Mouse (Mus musculus) heart, embryonic 11.5 days (tissue): Measurements from ENCODE around the gene Rex1bd. TPM values are rescaled to one million over a fixed set of nuclear protein-coding genes. Genes with fewer than 3 reads are reported as not detected.

ENCODE experiments used
- ATAC-seq: fragments of 200-750 bp; cut with Nextera tagmentation; replicated peaks from 2 replicates; pipeline ENCODE4 v1.8.0; 2017; ENCODE audit warnings: moderate library complexity; ENCODE audit not compliant: insufficient number of reproducible peaks, low FRiP score, low TSS enrichment
- H3K27ac ChIP-seq: fragments of 300-500 bp; sonication (generic); 2 replicates; pipeline ENCODE4 v1.5.1; 2014; ENCODE audit warnings: mild to moderate bottlenecking, low read depth, low read length
- H3K27me3 ChIP-seq: fragments of 300-500 bp; sonication (generic); 2 replicates; pipeline ENCODE4 v1.6.1; 2014; ENCODE audit warnings: mild to moderate bottlenecking, low read length, mixed read lengths; ENCODE audit not compliant: control insufficient read depth, insufficient read depth
- H3K36me3 ChIP-seq: fragments of 300-500 bp; sonication (generic); 2 replicates; pipeline ENCODE4 v1.6.1; 2014; ENCODE audit warnings: mild to moderate bottlenecking, low read length, moderate library complexity, mixed read lengths; ENCODE audit not compliant: control insufficient read depth, insufficient read depth
- H3K4me1 ChIP-seq: fragments of 300-500 bp; sonication (generic); 2 replicates; pipeline ENCODE4 v1.6.1; 2014; ENCODE audit warnings: low read length; ENCODE audit not compliant: control insufficient read depth, insufficient read depth
- H3K4me2 ChIP-seq: fragments of 300-500 bp; sonication (generic); 2 replicates; pipeline ENCODE4 v1.6.1; 2014; ENCODE audit warnings: mild to moderate bottlenecking, moderate library complexity
- H3K4me3 ChIP-seq: fragments of 300-500 bp; sonication (generic); 2 replicates; pipeline ENCODE4 v1.5.1; 2014; ENCODE audit warnings: low read depth, low read length
- H3K9ac ChIP-seq: fragments of 300-500 bp; sonication (generic); 2 replicates; pipeline ENCODE4 v1.6.1; 2014; ENCODE audit warnings: mild to moderate bottlenecking, low read depth, low read length, moderate library complexity
- H3K9me3 ChIP-seq: fragments of 300-500 bp; sonication (generic); replicated peaks from 2 replicates; pipeline ENCODE4 v1.6.1; 2016; ENCODE audit warnings: low read length; ENCODE audit not compliant: control insufficient read depth
- WGBS: fragments of 180-500 bp; shearing (Covaris S2); extraction: QIAGEN DNeasy Blood & Tissue Kit; methylation state at CpG from one replicate; pipeline ENCODE4 v1.1.7; 2014; ENCODE audit not compliant: insufficient replicate concordance; 5-methylcytosine and 5-hydroxymethylcytosine counted together
- polyA plus RNA-seq: library from polyadenylated mRNA; unstranded; fragments of >200 nt; fragmentation: Nextera tagmentation; extraction: Ambion mirVana; gene quantifications from 2 replicates; pipeline ENCODE4 v1.2.1, GENCODE M21; 2014

Rex1bd gene
- polyA plus RNA-seq, 1 experiment from 2014 or later: 124 TPM

DNA sequence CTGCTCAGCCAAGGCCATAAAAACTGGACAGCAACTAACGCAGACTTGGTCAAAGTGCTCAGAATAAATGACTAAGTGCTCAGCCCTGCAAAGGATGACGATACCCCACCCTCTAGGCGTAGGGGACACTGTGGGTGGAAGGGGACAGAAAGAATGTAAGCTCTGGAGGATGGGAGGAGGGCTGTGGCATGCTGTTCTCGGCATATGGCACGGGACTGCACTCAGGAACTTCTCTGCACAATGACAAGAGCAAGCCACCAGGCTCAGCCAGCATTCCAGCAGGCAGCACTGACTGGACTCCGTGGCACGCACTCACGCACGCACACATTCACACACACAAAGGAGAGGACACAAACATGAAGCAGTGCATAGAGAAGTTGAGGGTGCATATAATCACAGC, 45.9 kb downstream of the Rex1bd start:
- no peak for ATAC-seq
- peaks cover 17% of the 10 kb centered on the region for H3K4me1 ChIP-seq
- WGBS: 65% methylated on average over 9 of the region's 9 CpGs
- no peak overlapping the region for H3K4me2 ChIP-seq
- H3K9ac ChIP-seq: no peak overlapping the region
- H3K27ac ChIP-seq: no peak overlapping the region
- no peaks in the 10 kb centered on the region; the same call in 1 of the 2 replicates for H3K36me3 ChIP-seq
- no peak overlapping the region for H3K4me3 ChIP-seq
- H3K27me3 ChIP-seq: no peaks in the 10 kb centered on the region
- no peaks in the 10 kb centered on the region for H3K9me3 ChIP-seq

DNA sequence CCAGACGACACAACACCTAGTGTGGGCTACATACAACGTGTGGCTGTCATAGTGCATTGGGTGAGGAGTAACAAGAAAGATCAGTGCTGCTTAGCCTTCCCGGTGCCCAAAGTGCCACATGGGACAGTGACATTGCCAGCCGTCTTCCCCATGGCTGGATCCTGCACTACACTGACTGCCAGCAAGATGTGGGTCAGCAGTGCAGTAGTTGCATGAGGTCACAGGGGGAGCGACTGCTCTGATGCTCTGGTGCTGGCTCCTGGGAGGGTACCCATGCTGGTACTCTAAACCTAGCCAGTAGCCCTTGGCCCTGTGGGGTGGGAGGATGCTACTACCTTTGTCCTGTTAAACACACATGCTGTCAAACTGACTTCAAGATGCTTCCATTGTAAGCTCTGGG, 46.4 kb downstream of the Rex1bd start:
- Histone ChIP-seq H3K27ac (no peak overlapping the region), H3K9me3 (no peaks in the 10 kb centered on the region), H3K9ac (no peak overlapping the region), H3K4me2 (no peak overlapping the region), H3K36me3 (no peaks in the 10 kb centered on the region; the same call in 1 of the 2 replicates), H3K4me3 (no peak overlapping the region), H3K4me1 (peaks cover 17% of the 10 kb centered on the region), H3K27me3 (no peaks in the 10 kb centered on the region)
- WGBS: 88% methylated on average over 5 of the region's 5 CpGs
- ATAC-seq: no peak

DNA sequence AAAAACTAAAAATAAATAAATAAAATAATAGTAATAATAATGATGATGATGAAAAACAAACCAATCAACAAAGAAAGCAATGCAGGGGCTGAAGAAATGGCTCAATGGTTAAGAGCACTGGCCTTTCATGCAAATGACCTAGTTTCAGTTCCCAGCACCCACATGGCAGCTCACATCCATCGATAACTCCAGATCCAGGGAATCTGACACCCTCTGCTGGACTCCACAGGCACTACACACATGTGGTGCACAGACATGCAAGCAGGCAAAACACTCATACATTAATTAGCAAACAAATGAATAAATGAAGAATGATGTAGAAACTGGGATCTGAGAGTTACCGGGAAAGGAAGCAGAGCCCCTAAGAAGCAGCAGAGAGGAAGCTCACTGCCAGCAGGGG, 46.9 kb downstream of the Rex1bd start:
- no peaks in the 10 kb centered on the region for H3K9me3 ChIP-seq
- ATAC-seq: no peak
- H3K36me3 ChIP-seq: no peaks in the 10 kb centered on the region; the same call in 1 of the 2 replicates
- 96% methylated on average over 2 of the region's 2 CpGs for whole genome bisulfite sequencing
- H3K4me2 ChIP-seq: no peak overlapping the region
- no peak overlapping the region for H3K27ac ChIP-seq
- H3K27me3 ChIP-seq: no peaks in the 10 kb centered on the region
- H3K9ac ChIP-seq: no peak overlapping the region
- peaks cover 18% of the 10 kb centered on the region for H3K4me1 ChIP-seq
- H3K4me3 ChIP-seq: no peak overlapping the region

DNA sequence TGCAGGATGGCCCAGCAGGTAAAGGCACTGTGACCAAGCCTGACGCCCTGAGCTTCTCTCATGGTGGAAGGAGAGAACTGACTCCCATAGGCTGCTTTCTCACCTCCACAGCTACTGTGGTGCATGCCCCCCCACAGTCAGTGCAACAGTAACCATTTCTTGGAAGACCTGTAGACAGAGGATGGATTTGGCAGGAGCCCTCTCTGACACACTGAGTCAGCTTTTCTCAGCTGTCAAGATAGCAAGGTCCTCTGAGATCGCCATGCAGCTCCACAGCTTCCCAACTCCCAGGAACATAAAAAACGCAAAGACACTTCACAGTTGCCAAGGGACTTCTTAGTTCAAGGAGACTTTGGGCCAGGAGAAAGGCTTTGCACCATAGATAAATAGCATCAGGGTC, 48.1 kb downstream of the Rex1bd start:
- H3K9me3 ChIP-seq: no peaks in the 10 kb centered on the region
- no peak overlapping the region for H3K9ac ChIP-seq
- WGBS: 76% methylated on average over 3 of the region's 3 CpGs
- H3K4me3 ChIP-seq: no peak overlapping the region
- no peak overlapping the region for H3K27ac ChIP-seq
- no peaks in the 10 kb centered on the region; the same call in 1 of the 2 replicates for H3K36me3 ChIP-seq
- no peak overlapping the region for H3K4me2 ChIP-seq
- ATAC-seq: no peak
- H3K27me3 ChIP-seq: no peaks in the 10 kb centered on the region
- peaks cover 28% of the 10 kb centered on the region for H3K4me1 ChIP-seq

DNA sequence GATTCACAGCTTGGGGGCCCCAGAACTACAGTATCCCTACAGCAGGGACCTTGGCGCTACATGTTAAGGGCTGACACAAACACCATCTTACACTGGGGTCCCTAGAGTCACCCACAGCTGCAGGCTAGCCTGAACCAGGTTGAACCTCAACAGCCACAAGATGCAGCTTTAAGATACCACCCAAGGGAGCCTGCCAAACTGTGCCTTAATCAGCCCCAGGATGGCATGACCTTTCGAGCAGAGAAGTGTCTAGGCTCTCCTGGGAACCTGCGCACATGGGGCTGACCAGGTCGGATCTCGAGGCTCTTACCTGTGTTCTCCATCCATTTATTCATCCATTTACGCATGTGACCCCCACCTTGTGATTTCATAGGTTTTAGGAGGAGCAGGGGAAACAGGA, 48.7 kb downstream of the Rex1bd start:
- Histone ChIP-seq H3K4me3 (no peak overlapping the region), H3K9me3 (no peaks in the 10 kb centered on the region), H3K27ac (no peak overlapping the region), H3K4me2 (no peak overlapping the region), H3K4me1 (peaks cover 34% of the 10 kb centered on the region), H3K27me3 (no peaks in the 10 kb centered on the region), H3K9ac (no peak overlapping the region), H3K36me3 (no peaks in the 10 kb centered on the region; the same call in 1 of the 2 replicates)
- ATAC-seq: no peak
- 80% methylated on average over 6 of the region's 6 CpGs for WGBS

DNA sequence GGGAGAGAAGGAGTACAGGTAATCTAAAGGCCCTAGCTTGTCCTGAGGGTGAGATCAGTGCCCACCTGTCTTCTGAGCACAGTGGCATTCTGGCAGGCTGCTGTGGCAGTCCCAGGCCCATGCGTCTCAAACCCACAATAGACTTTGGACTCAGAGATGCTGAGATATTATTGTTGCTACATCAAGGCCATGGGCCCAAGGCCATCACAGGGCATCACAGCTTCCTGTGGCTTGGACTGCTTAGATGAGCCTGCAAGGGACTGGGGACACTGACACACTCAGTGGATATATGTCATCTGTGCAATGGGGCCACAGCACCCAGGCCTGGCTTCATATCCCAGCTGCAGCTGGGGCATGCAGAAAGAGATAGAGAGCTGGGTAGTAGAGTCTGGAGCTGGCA, 49.6 kb downstream of the Rex1bd start:
- Histone ChIP-seq H3K9me3 (no peaks in the 10 kb centered on the region), H3K36me3 (no peaks in the 10 kb centered on the region; the same call in 1 of the 2 replicates), H3K9ac (no peak overlapping the region), H3K27ac (no peak overlapping the region), H3K4me3 (no peak overlapping the region), H3K4me2 (no peak overlapping the region), H3K4me1 (peaks cover 40% of the 10 kb centered on the region), H3K27me3 (peaks cover 2% of the 10 kb centered on the region)
- WGBS: 80% methylated on average over 1 of the region's 1 CpGs
- ATAC-seq: no peak

Other genes with a start within 250 kb of the Rex1bd start
- 25.5 and 30.0 TPM in 2 replicates for gene Homer3, start 223.9 kb downstream of the Rex1bd start, polyA plus RNA-seq
- 36.4 and 37.6 TPM in 2 replicates for gene Ddx49, start 204.3 kb downstream of the Rex1bd start, polyA plus RNA-seq
- 307 and 329 TPM in 2 replicates for gene Cope, start 204.2 kb downstream of the Rex1bd start, polyA plus RNA-seq
- gene Cers1, start 191.0 kb downstream of the Rex1bd start, polyA plus RNA-seq: 1.4 and 1.5 TPM in 2 replicates
- 1.7 and 1.9 TPM in 2 replicates for gene Gdf1, start 176.9 kb downstream of the Rex1bd start, polyA plus RNA-seq
- gene Upf1, start 153.5 kb downstream of the Rex1bd start, polyA plus RNA-seq: 14.0 and 17.2 TPM in 2 replicates
- gene Comp, start 133.2 kb downstream of the Rex1bd start, polyA plus RNA-seq: 1.1 and 2.2 TPM in 2 replicates
- 11.6 and 13.5 TPM in 2 replicates for gene Crtc1, start 67.2 kb downstream of the Rex1bd start, polyA plus RNA-seq
- 9.2 and 10.1 TPM in 2 replicates for gene Klhl26, start 29.8 kb downstream of the Rex1bd start, polyA plus RNA-seq
- gene Tmem59l, start 19.4 kb downstream of the Rex1bd start, polyA plus RNA-seq: 0.44 and 0.86 TPM in 2 replicates
- gene Crlf1, start 13.6 kb downstream of the Rex1bd start, polyA plus RNA-seq: 0.80 and 3.8 TPM in 2 replicates
- 798 and 827 TPM in 2 replicates for gene Uba52, start 4.0 kb upstream of the Rex1bd start, polyA plus RNA-seq
- 202 and 212 TPM in 2 replicates for gene Fkbp8, start 21.0 kb upstream of the Rex1bd start, polyA plus RNA-seq
- gene Kxd1, start 21.2 kb upstream of the Rex1bd start, polyA plus RNA-seq: 67.3 and 68.1 TPM in 2 replicates
- gene Ell, start 32.7 kb upstream of the Rex1bd start, polyA plus RNA-seq: 14.1 and 14.7 TPM in 2 replicates
- gene Isyna1, start 87.6 kb upstream of the Rex1bd start, polyA plus RNA-seq: 86.0 and 95.3 TPM in 2 replicates
- gene Ssbp4, start 102.1 kb upstream of the Rex1bd start, polyA plus RNA-seq: 72.5 and 78.9 TPM in 2 replicates
- gene Lrrc25, start 109.4 kb upstream of the Rex1bd start, polyA plus RNA-seq: 0.19 and 0.59 TPM in 2 replicates
- gene Gdf15, start 125.7 kb upstream of the Rex1bd start, polyA plus RNA-seq: 0.26 and 0.37 TPM in 2 replicates
- 38.9 and 41.6 TPM in 2 replicates for gene Pgpep1, start 153.6 kb upstream of the Rex1bd start, polyA plus RNA-seq
- 296 and 308 TPM in 2 replicates for gene Lsm4, start 166.5 kb upstream of the Rex1bd start, polyA plus RNA-seq
- 97.8 and 102 TPM in 2 replicates for gene Jund, start 192.2 kb upstream of the Rex1bd start, polyA plus RNA-seq
- not detected in 2 replicates for gene Iqcn, start 196.7 kb upstream of the Rex1bd start, polyA plus RNA-seq
- not detected in 2 replicates for gene Gm3336, start 211.8 kb upstream of the Rex1bd start, polyA plus RNA-seq
- not detected in 2 replicates for gene Pde4c, start 217.0 kb upstream of the Rex1bd start, polyA plus RNA-seq
- 16.2 and 21.3 TPM in 2 replicates for gene Rab3a, start 247.9 kb upstream of the Rex1bd start, polyA plus RNA-seq